Comparison of ENCODE assay signal across 8 mouse cellular contexts in genomic region chr1:52120191-52120590, GRCm38 (mm10). TPM values are rescaled to one million over a fixed set of nuclear protein-coding genes. Genes with fewer than 3 reads are reported as not detected.
DNase-seq lines count a peak whose midpoint lies in the region; ATAC-seq and TF ChIP-seq lines count a peak whose summit lies in the region.

No protein-coding gene starts in this region.

- H3K79me2 ChIP-seq in CH12.LX (replicated peaks; ENCODE audit: control insufficient read depth, extremely low read depth, insufficient read depth, poor library complexity, severe bottlenecking) = peaks cover 40% of the 10 kb centered on the region

- TF ChIP-seq CTCF in CH12.LX (conservative IDR thresholded peaks at IDR 0.05 in 1 of 2, IDR thresholded peaks at IDR 0.05 in 1 of 2; ENCODE audit: low read depth in 2 of 2, low read length in 2 of 2) = no peak
- no peak for TF ChIP-seq CTCF in liver, postnatal 0 days (IDR thresholded peaks at IDR 0.05; ENCODE audit: low read depth)

- no peak for DNase-seq in heart, postnatal 25 days (ENCODE audit: low spot score)
- no peak for DNase-seq in CH12.LX (ENCODE audit: extremely low read depth)
- DNase-seq in liver, postnatal 0 days = no peak
- DNase-seq in left cerebral cortex, postnatal 14 days (ENCODE audit: low spot score in 2 of 2) = no peak
- no peak for DNase-seq in layer of hippocampus, adult 11-12 months (ENCODE audit: low spot score)
- DNase-seq in layer of hippocampus, postnatal 36 days = no peak

- WGBS in heart, embryonic 13.5 days = 24% methylated on average over 10 of the region's 10 CpGs
- 34% methylated on average over 10 of the region's 10 CpGs for WGBS in forebrain, embryonic 15.5 days
- 19% methylated on average over 10 of the region's 10 CpGs for WGBS in liver, postnatal 0 days (ENCODE audit: insufficient replicate concordance)

- dilution Hi-C loops in CH12.LX (cut with MboI; ENCODE audit: extremely low pct_ligation_motif_present, extremely low pct_unique_long_range_greater_than_20kb, low sequenced_read_pairs) = no loop called here

- H3K36me3 ChIP-seq in heart, embryonic 13.5 days = peaks cover 23% of the 10 kb centered on the region
- H3K36me3 ChIP-seq in CH12.LX (replicated peaks in 1 of 2; ENCODE audit: control insufficient read depth in 1 of 2, insufficient read depth in 1 of 2, low read length in 1 of 2) = peaks cover 28 to 36% of the 10 kb centered on the region in 2 experiments
- H3K36me3 ChIP-seq in forebrain, embryonic 15.5 days = no peaks in the 10 kb centered on the region
- H3K36me3 ChIP-seq in liver, postnatal 0 days (replicated peaks; ENCODE audit: insufficient read depth, low read length) = peaks cover 30% of the 10 kb centered on the region

- H3K4me2 ChIP-seq in heart, embryonic 13.5 days = peak overlapping the region; percentile 96
- peak overlapping the region; percentile 92 for H3K4me2 ChIP-seq in CH12.LX (ENCODE audit: insufficient read depth, low read depth, poor library complexity, severe bottlenecking)
- peak overlapping the region; percentile 86 for H3K4me2 ChIP-seq in forebrain, embryonic 15.5 days (replicated peaks)
- H3K4me2 ChIP-seq in liver, postnatal 0 days (ENCODE audit: low read depth, low read length) = peak overlapping the region; percentile 77

- H3K27ac ChIP-seq in heart, embryonic 13.5 days (replicated peaks) = no peak overlapping the region; the same call in 1 of the 2 replicates
- H3K27ac ChIP-seq in CH12.LX (ENCODE audit: insufficient read depth, low read depth) = peak overlapping the region; percentile 56; the same call in 1 of the 2 replicates
- no peak overlapping the region for H3K27ac ChIP-seq in forebrain, embryonic 15.5 days (replicated peaks)
- H3K27ac ChIP-seq in liver, postnatal 0 days (ENCODE audit: low read depth) = peak overlapping the region; percentile 94

- H3K4me1 ChIP-seq in heart, embryonic 13.5 days = peaks cover 15% of the 10 kb centered on the region
- H3K4me1 ChIP-seq in CH12.LX (ENCODE audit: control insufficient read depth in 1 of 2, insufficient read depth in 2 of 2) = peaks cover 12 to 45% of the 10 kb centered on the region in 2 experiments
- peaks cover 13% of the 10 kb centered on the region for H3K4me1 ChIP-seq in forebrain, embryonic 15.5 days
- H3K4me1 ChIP-seq in liver, postnatal 0 days (ENCODE audit: insufficient read depth) = peaks cover 21% of the 10 kb centered on the region

- peak overlapping the region; percentile 83 for H3K9ac ChIP-seq in heart, embryonic 13.5 days
- H3K9ac ChIP-seq in CH12.LX (ENCODE audit: insufficient read depth, low read depth) = peak overlapping the region; percentile 74
- H3K9ac ChIP-seq in forebrain, embryonic 15.5 days (replicated peaks) = no peak overlapping the region
- H3K9ac ChIP-seq in liver, postnatal 0 days (replicated peaks) = peak overlapping the region; percentile 85

- ATAC-seq in heart, embryonic 13.5 days (ENCODE audit: extremely low read depth, insufficient number of reproducible peaks, low FRiP score, low TSS enrichment) = no peak
- no peak for ATAC-seq in forebrain, embryonic 15.5 days (replicated peaks)
- ATAC-seq in liver, postnatal 0 days = no peak

- no peaks in the 10 kb centered on the region; the same call in 1 of the 2 replicates for H3K27me3 ChIP-seq in heart, embryonic 13.5 days (replicated peaks)
- H3K27me3 ChIP-seq in CH12.LX (replicated peaks) = peaks cover 2% of the 10 kb centered on the region
- no peaks in the 10 kb centered on the region; the same call in 1 of the 2 replicates for H3K27me3 ChIP-seq in forebrain, embryonic 15.5 days
- no peaks in the 10 kb centered on the region for H3K27me3 ChIP-seq in liver, postnatal 0 days (ENCODE audit: insufficient read depth, low read length)

- TF ChIP-seq RAD21 in CH12.LX (IDR thresholded peaks at IDR 0.05; ENCODE audit: low read depth, low read length) = no peak

- no peak for TF ChIP-seq POLR2A in CH12.LX (IDR thresholded peaks at IDR 0.05; ENCODE audit: low read depth, low read length)

- in situ Hi-C loops in CH12.LX (cut with MboI; ENCODE audit: low pct_ligation_motif_present, low pct_unique_long_range_greater_than_20kb, low sequenced_read_pairs) = loop anchor here (25.0 kb wide), 1 partner anchor 517 kb away; the partner anchor contains the start of gene Nemp2

- 0 out of 2 replicates have a peak, but pooled peaks have one; percentile 27 for TF ChIP-seq EP300 in CH12.LX (IDR thresholded peaks at IDR 0.05; ENCODE audit: low read length)
- TF ChIP-seq EP300 in liver, postnatal 0 days (IDR thresholded peaks at IDR 0.05; ENCODE audit: low read depth) = no peak

- intact Hi-C loops in heart, postnatal 25 days (cut with DNase I) = no loop called here
- intact Hi-C loops in left cerebral cortex, postnatal 14 days (cut with DNase I) = no loop called here

- H3K4me3 ChIP-seq in heart, embryonic 13.5 days = peak overlapping the region; percentile 71
- peak overlapping the region; percentile 57 to 98 (median 93) for H3K4me3 ChIP-seq in CH12.LX (replicated peaks in 1 of 3; ENCODE audit: low read depth in 2 of 3, low read length in 2 of 3, poor library complexity in 1 of 3)
- peak overlapping the region; percentile 94 for H3K4me3 ChIP-seq in forebrain, embryonic 15.5 days
- H3K4me3 ChIP-seq in liver, postnatal 0 days (ENCODE audit: low read depth, low read length) = peak overlapping the region; percentile 85

- no peaks in the 10 kb centered on the region for H3K9me3 ChIP-seq in heart, embryonic 13.5 days
- H3K9me3 ChIP-seq in CH12.LX (replicated peaks; ENCODE audit: low read length) = no peaks in the 10 kb centered on the region
- H3K9me3 ChIP-seq in forebrain, embryonic 15.5 days = no peaks in the 10 kb centered on the region
- no peaks in the 10 kb centered on the region for H3K9me3 ChIP-seq in liver, postnatal 0 days (ENCODE audit: low read length)

TF ChIP-seq in CH12.LX, 34 proteins besides CTCF, POLR2A, EP300 and RAD21:
- peak; percentile 22; the same call in 1 of the 2 replicates for TF ChIP-seq BHLHE40 (IDR thresholded peaks at IDR 0.05; ENCODE audit: low read depth, low read length)
- TF ChIP-seq MEF2A (IDR thresholded peaks at IDR 0.05; ENCODE audit: borderline replicate concordance, low read depth, low read length) = no peak

RNA-seq across cellular contexts. Expression of gene Stat1, which starts 1.0 kb away (rescaled TPM):
- polyA plus RNA-seq in heart, embryonic 13.5 days (2015; fragmentation: Nextera tagmentation; extraction: Ambion mirVana) = 27.2 and 31.9 TPM in 2 replicates
- total RNA-seq in heart, postnatal 25 days (2021) = 10 to 100 TPM; 24.7 to 26.8 TPM
- total RNA-seq in CH12.LX (2012; rRNA removed) (119 and 143 TPM in 2 replicates), CH12.LX (2014; rRNA removed) (179 and 190 TPM in 2 replicates)
- polyA plus RNA-seq in CH12.LX (2012; ENCODE audit: insufficient read length, low read depth) = 94.6 and 101 TPM in 2 replicates
- polyA plus RNA-seq in forebrain, embryonic 15.5 days (2015; fragmentation: Nextera tagmentation; extraction: Ambion mirVana) = 10.0 and 11.4 TPM in 2 replicates
- polyA plus RNA-seq in liver, postnatal 0 days (2015; fragmentation: Nextera tagmentation; extraction: Ambion mirVana) = 31.2 and 33.7 TPM in 2 replicates
- 10 to 100 TPM; 13.2 to 13.9 TPM for total RNA-seq in left cerebral cortex, postnatal 14 days (2021)
- total RNA-seq in layer of hippocampus, postnatal 36 days (2021) = 10 to 100 TPM; 21.2 to 23.0 TPM

Comparison
In these comparisons a context has a peak if more than half of its experiments do, and no peak if none do; other contexts are left out.
1. H3K27ac ChIP-seq: peak in CH12.LX (single experiment) and liver, postnatal 0 days (single experiment); none in heart, embryonic 13.5 days (single experiment) and forebrain, embryonic 15.5 days (single experiment).
2. RNA of gene Stat1, which starts 1.0 kb away (total RNA-seq): 119 to 190 TPM in CH12.LX; 24.7 to 26.8 TPM in heart, postnatal 25 days, 21.2 to 23.0 TPM in layer of hippocampus, postnatal 36 days and 13.2 to 13.9 TPM in left cerebral cortex, postnatal 14 days; every median in the first group is over 4 times any median in the second.
3. Peak in every context shown above with its lines, with median percentiles within 50 percentile points of each other: H3K4me2 ChIP-seq and H3K4me3 ChIP-seq.